In the genomic region with DNA sequence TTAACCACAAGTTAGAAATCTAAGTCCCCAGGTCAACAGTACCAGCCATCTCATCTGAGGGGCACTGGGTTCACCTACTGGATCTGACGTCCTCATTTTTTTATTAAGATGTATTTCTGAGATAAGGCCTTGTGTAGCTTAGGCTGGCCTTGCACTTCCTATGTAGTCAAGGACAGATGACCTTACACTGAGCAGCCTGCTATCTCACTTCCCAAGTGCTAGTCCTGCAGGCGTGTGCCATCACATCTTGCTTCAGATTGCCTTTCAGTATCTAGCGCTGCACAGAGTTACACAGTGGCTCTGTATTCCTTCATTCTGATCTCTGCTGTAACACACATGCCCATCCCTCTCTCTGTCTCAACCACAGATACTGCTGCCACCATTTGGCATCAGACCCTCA, we compare ENCODE assay signal across 29 mouse cellular contexts. TPM values are rescaled to one million over a fixed set of nuclear protein-coding genes. Genes with fewer than 3 reads are reported as not detected.
"Had no signal": no experiment of that assay in that cellular context is flagged by ENCODE, and none has a peak within 500 bp of the region (broad histone marks: within the 10 kb centered on the region; RNA-seq: fewer than 3 reads in every experiment).

No protein-coding gene starts in this region.

- DNase-seq: left cerebral cortex, postnatal 4 days; liver; liver, embryonic 13.5 days; liver, postnatal 0 days; lung, adult 18-20 months; lung, adult 2 months; lung, embryonic 14.5 days; lung, postnatal 10 days; lung, postnatal 14 days; lung, postnatal 36 days; lung, postnatal 4 days; midbrain, embryonic 14.5 days had no signal

RNA-seq across cellular contexts. Expression of a gene that starts 16.0 kb away (rescaled TPM):
- total RNA-seq: liver, adult 2 months; megakaryocyte, adult 5-6 weeks; megakaryocyte-erythroid progenitor cell, adult 5-6 weeks; monocyte, adult 5-6 weeks had no signal
- polyA plus RNA-seq: liver, adult 2 months; liver, embryonic 15.5 days; liver, embryonic 16.5 days; liver, postnatal 0 days; macrophage had no signal

RNA-seq across cellular contexts. Expression of a gene that starts 27.1 kb away (rescaled TPM):
- total RNA-seq: liver, adult 2 months; megakaryocyte progenitor cell, adult 5-6 weeks; megakaryocyte, adult 5-6 weeks; megakaryocyte-erythroid progenitor cell, adult 5-6 weeks; monocyte, adult 5-6 weeks had no signal
- polyA plus RNA-seq: limb, embryonic 10.5 days; limb, embryonic 11.5 days; limb, embryonic 12.5 days; liver, adult 2 months; liver, embryonic 11.5 days; liver, embryonic 12.5 days; liver, embryonic 13.5 days; liver, embryonic 14.5 days; liver, embryonic 16.5 days; liver, postnatal 0 days; lung, adult 2 months; lung, embryonic 14.5 days; lung, embryonic 15.5 days; lung, embryonic 16.5 days; macrophage; myocyte had no signal
